In genomic region chr7:16310020-16310520, GRCm38 (mm10) we compare ENCODE assay signal across 8 mouse cellular contexts. TPM values are rescaled to one million over a fixed set of nuclear protein-coding genes. Genes with fewer than 3 reads are reported as not detected.
A peak's percentile ranks its signal among the peaks of the same experiment; 100 is the strongest.
DNase-seq lines count a peak whose midpoint lies in the region; ATAC-seq and TF ChIP-seq lines count a peak whose summit lies in the region.

No protein-coding gene starts in this region.

- DNase-seq in 3134 (ENCODE audit: extremely low read depth, insufficient read length, low spot score): peak; percentile 86
- peak; percentile 76 for DNase-seq in adrenal gland, adult 8-10 months
- peak; percentile 49 for DNase-seq in embryo, embryonic 11.5 days (ENCODE audit: low read depth, low spot score)
- peak; percentile 74 to 85 for DNase-seq in gastrocnemius, postnatal 4 days (ENCODE audit: low spot score in 2 of 2)
- peak; percentile 77 to 78 for DNase-seq in spleen, adult 2 months (ENCODE audit: low read depth in 1 of 2, low spot score in 2 of 2)

- H3K4me2 ChIP-seq in intestine, embryonic 16.5 days (ENCODE audit: low read depth, low read length): peak overlapping the region; percentile 98
- H3K4me2 ChIP-seq in limb, embryonic 12.5 days: peak overlapping the region; percentile 99
- H3K4me2 ChIP-seq in midbrain, embryonic 13.5 days (replicated peaks): peak overlapping the region; percentile 97

- ATAC-seq in intestine, embryonic 16.5 days: peak; percentile 19
- no peak for ATAC-seq in limb, embryonic 12.5 days (ENCODE audit: insufficient number of reproducible peaks, insufficient read depth, low FRiP score, low TSS enrichment, low read depth)
- ATAC-seq in midbrain, embryonic 13.5 days: no peak

- no peaks in the 10 kb centered on the region for H3K27me3 ChIP-seq in intestine, embryonic 16.5 days (replicated peaks; ENCODE audit: control insufficient read depth, insufficient read depth, low read length)
- H3K27me3 ChIP-seq in limb, embryonic 12.5 days: peaks cover 29% of the 10 kb centered on the region
- H3K27me3 ChIP-seq in midbrain, embryonic 13.5 days: peaks cover 6% of the 10 kb centered on the region; the same call in 1 of the 2 replicates
- peaks cover 5% of the 10 kb centered on the region; the same call in 1 of the 2 replicates for H3K27me3 ChIP-seq in spleen, adult 2 months (ENCODE audit: control insufficient read depth, insufficient read depth, low read length)

- peak overlapping the region; percentile 77 for H3K27ac ChIP-seq in intestine, embryonic 16.5 days (ENCODE audit: low read length)
- 0 out of 2 replicates have a peak overlapping the region, but pooled peaks have one; percentile 41 for H3K27ac ChIP-seq in limb, embryonic 12.5 days
- peak overlapping the region; percentile 57 for H3K27ac ChIP-seq in midbrain, embryonic 13.5 days
- peak overlapping the region; percentile 91 for H3K27ac ChIP-seq in spleen, adult 2 months (ENCODE audit: insufficient read depth, low read length)

- H3K9ac ChIP-seq in intestine, embryonic 16.5 days (ENCODE audit: low read depth, low read length): peak overlapping the region; percentile 98
- H3K9ac ChIP-seq in limb, embryonic 12.5 days (replicated peaks): peak overlapping the region; percentile 53
- peak overlapping the region; percentile 94 for H3K9ac ChIP-seq in midbrain, embryonic 13.5 days (replicated peaks)

- under 1% methylated on average over 43 of the region's 56 CpGs for WGBS in intestine, embryonic 16.5 days
- under 1% methylated on average over 39 of the region's 56 CpGs for WGBS in limb, embryonic 12.5 days
- WGBS in midbrain, embryonic 13.5 days: under 1% methylated on average over 43 of the region's 56 CpGs
- under 1% methylated on average over 51 of the region's 56 CpGs for WGBS in spleen, adult 2 months

- H3K4me1 ChIP-seq in intestine, embryonic 16.5 days (ENCODE audit: control insufficient read depth, insufficient read depth, low read length): peaks cover 42% of the 10 kb centered on the region
- H3K4me1 ChIP-seq in limb, embryonic 12.5 days (replicated peaks): peaks cover 61% of the 10 kb centered on the region
- peaks cover 56% of the 10 kb centered on the region for H3K4me1 ChIP-seq in midbrain, embryonic 13.5 days (replicated peaks)
- peaks cover 35% of the 10 kb centered on the region for H3K4me1 ChIP-seq in spleen, adult 2 months (ENCODE audit: control insufficient read depth, insufficient read depth, insufficient read length)

- TF ChIP-seq CTCF in spleen, adult 2 months (IDR thresholded peaks at IDR 0.05; ENCODE audit: extremely low read depth, insufficient read depth, insufficient read length, insufficient replicate concordance): peak; percentile 81

- no peaks in the 10 kb centered on the region for H3K36me3 ChIP-seq in intestine, embryonic 16.5 days (ENCODE audit: control insufficient read depth, insufficient read depth, low read length)
- no peaks in the 10 kb centered on the region for H3K36me3 ChIP-seq in limb, embryonic 12.5 days
- no peaks in the 10 kb centered on the region for H3K36me3 ChIP-seq in midbrain, embryonic 13.5 days
- no peaks in the 10 kb centered on the region; the same call in 1 of the 2 replicates for H3K36me3 ChIP-seq in spleen, adult 2 months (ENCODE audit: control insufficient read depth, insufficient read depth, low read length)

- TF ChIP-seq POLR2A in spleen, adult 2 months (IDR thresholded peaks at IDR 0.05; ENCODE audit: low read depth, low read length): no peak

- no peaks in the 10 kb centered on the region for H3K9me3 ChIP-seq in intestine, embryonic 16.5 days (ENCODE audit: control insufficient read depth, low read length)
- no peaks in the 10 kb centered on the region for H3K9me3 ChIP-seq in limb, embryonic 12.5 days
- H3K9me3 ChIP-seq in midbrain, embryonic 13.5 days: no peaks in the 10 kb centered on the region

- H3K4me3 ChIP-seq in intestine, embryonic 16.5 days (ENCODE audit: low read length): peak overlapping the region; percentile 82
- peak overlapping the region; percentile 69 for H3K4me3 ChIP-seq in limb, embryonic 12.5 days (replicated peaks)
- H3K4me3 ChIP-seq in midbrain, embryonic 13.5 days (replicated peaks): peak overlapping the region; percentile 72
- peak overlapping the region; percentile 88 for H3K4me3 ChIP-seq in spleen, adult 2 months (ENCODE audit: extremely low read depth, insufficient read depth, insufficient read length)

RNA-seq across cellular contexts. Expression of gene Bbc3, which starts 1.9 kb away (rescaled TPM):
- total RNA-seq in adrenal gland, adult 8-10 months (2022): 10 to 100 TPM in 1 of 4 experiments, 1 to 10 TPM in 3; 4.3 to 10.1 (median 5.2) TPM
- 1 to 10 TPM; 9.1 to 9.7 TPM for total RNA-seq in gastrocnemius, postnatal 4 days (2021)
- polyA plus RNA-seq in intestine, embryonic 16.5 days (2015; fragmentation: Nextera tagmentation; extraction: Ambion mirVana): 6.2 and 6.6 TPM in 2 replicates
- 8.2 and 9.3 TPM in 2 replicates for polyA plus RNA-seq in limb, embryonic 12.5 days (2016; fragmentation: Nextera tagmentation; extraction: Ambion mirVana)
- 23.1 and 25.5 TPM in 2 replicates for polyA plus RNA-seq in midbrain, embryonic 13.5 days (2015; fragmentation: Nextera tagmentation; extraction: Ambion mirVana)
- polyA plus RNA-seq in spleen, adult 2 months (2012; rRNA removed): 22.9 and 45.7 TPM in 2 replicates

RNA-seq across cellular contexts. Expression of gene Ccdc9, which starts 23.5 kb away (rescaled TPM):
- total RNA-seq in adrenal gland, adult 8-10 months (2022): 100 to 1,000 TPM in 1 of 4 experiments, 10 to 100 TPM in 3; 48.7 to 119 (median 89.2) TPM
- total RNA-seq in gastrocnemius, postnatal 4 days (2021): 10 to 100 TPM; 45.5 to 59.0 TPM
- 19.8 and 20.8 TPM in 2 replicates for polyA plus RNA-seq in intestine, embryonic 16.5 days (2015; fragmentation: Nextera tagmentation; extraction: Ambion mirVana)
- 43.1 and 44.7 TPM in 2 replicates for polyA plus RNA-seq in limb, embryonic 12.5 days (2016; fragmentation: Nextera tagmentation; extraction: Ambion mirVana)
- 22.5 and 39.4 TPM in 2 replicates for polyA plus RNA-seq in midbrain, embryonic 13.5 days (2015; fragmentation: Nextera tagmentation; extraction: Ambion mirVana)
- polyA plus RNA-seq in spleen, adult 2 months (2012; rRNA removed): 32.4 and 33.3 TPM in 2 replicates

RNA-seq across cellular contexts. Expression of gene Inafm1, which starts 36.7 kb away (rescaled TPM):
- total RNA-seq in adrenal gland, adult 8-10 months (2022): 10 to 100 TPM; 21.9 to 37.5 (median 28.8) TPM
- total RNA-seq in gastrocnemius, postnatal 4 days (2021): 10 to 100 TPM; 13.8 to 18.8 TPM
- 13.0 and 14.2 TPM in 2 replicates for polyA plus RNA-seq in intestine, embryonic 16.5 days (2015; fragmentation: Nextera tagmentation; extraction: Ambion mirVana)
- polyA plus RNA-seq in limb, embryonic 12.5 days (2016; fragmentation: Nextera tagmentation; extraction: Ambion mirVana): 13.9 and 17.6 TPM in 2 replicates
- polyA plus RNA-seq in midbrain, embryonic 13.5 days (2015; fragmentation: Nextera tagmentation; extraction: Ambion mirVana): 22.3 and 27.3 TPM in 2 replicates
- 33.7 and 53.6 TPM in 2 replicates for polyA plus RNA-seq in spleen, adult 2 months (2012; rRNA removed)

RNA-seq across cellular contexts. Expression of gene C5ar1, which starts 50.7 kb away (rescaled TPM):
- total RNA-seq in adrenal gland, adult 8-10 months (2022): 1 to 10 TPM; 5.4 to 9.8 (median 8.4) TPM
- 1 to 10 TPM; 6.1 to 8.8 TPM for total RNA-seq in gastrocnemius, postnatal 4 days (2021)
- 1.9 and 2.4 TPM in 2 replicates for polyA plus RNA-seq in intestine, embryonic 16.5 days (2015; fragmentation: Nextera tagmentation; extraction: Ambion mirVana)
- 0.45 and 0.91 TPM in 2 replicates for polyA plus RNA-seq in limb, embryonic 12.5 days (2016; fragmentation: Nextera tagmentation; extraction: Ambion mirVana)
- polyA plus RNA-seq in midbrain, embryonic 13.5 days (2015; fragmentation: Nextera tagmentation; extraction: Ambion mirVana): 1.0 and 1.5 TPM in 2 replicates
- 7.5 and 11.0 TPM in 2 replicates for polyA plus RNA-seq in spleen, adult 2 months (2012; rRNA removed)

Comparison
In these comparisons a context has a peak if more than half of its experiments do, and no peak if none do; other contexts are left out.
1. H3K27ac ChIP-seq: peak in every context shown above with its lines; median percentile 91 in spleen, adult 2 months; 77 in intestine, embryonic 16.5 days; 57 in midbrain, embryonic 13.5 days; 41 in limb, embryonic 12.5 days.